Mouse (Mus musculus): ENCODE data around the gene Optn. TPM values are rescaled to one million over a fixed set of nuclear protein-coding genes. Genes with fewer than 3 reads are reported as not detected.

Optn gene
- polyA plus RNA-seq (2014; fragmentation: Illumina TruSeq; extraction: RNeasy Lipid Tissue Mini Kit (QIAGEN cat#74804); ENCODE audit: low read depth, low replicate concordance) = 80.0 TPM

GRCm38 (mm10) chr2:5063299-5064205 is at the start of gene Optn:
Gene Optn, minus strand, starts transcription at chr2:5064051.

GRCm38 (mm10) chr2:5012491-5013324 is 51.1 kb downstream of the Optn start, which contains the start of gene Mcm10:
Gene Mcm10, minus strand, starts transcription at chr2:5012791.

GRCm38 (mm10) chr2:4975807-4976206 is 88.0 kb downstream of the Optn start, which contains the start of gene Ucma:
Gene Ucma, plus strand, starts transcription at chr2:4976122.

Other genes starting within 250 kb of the Optn start
- 10.1 TPM for gene Sephs1, start 182.5 kb downstream of the Optn start, polyA plus RNA-seq (2014; fragmentation: Illumina TruSeq; extraction: RNeasy Lipid Tissue Mini Kit (QIAGEN cat#74804); ENCODE audit: low read depth, low replicate concordance)
- gene Phyh, start 145.0 kb downstream of the Optn start, polyA plus RNA-seq (2014; fragmentation: Illumina TruSeq; extraction: RNeasy Lipid Tissue Mini Kit (QIAGEN cat#74804); ENCODE audit: low read depth, low replicate concordance) = 1,007 TPM
- gene Ucma, start 87.9 kb downstream of the Optn start, polyA plus RNA-seq (2014; fragmentation: Illumina TruSeq; extraction: RNeasy Lipid Tissue Mini Kit (QIAGEN cat#74804); ENCODE audit: low read depth, low replicate concordance) = not detected
- gene Mcm10, start 51.3 kb downstream of the Optn start, polyA plus RNA-seq (2014; fragmentation: Illumina TruSeq; extraction: RNeasy Lipid Tissue Mini Kit (QIAGEN cat#74804); ENCODE audit: low read depth, low replicate concordance) = 0.16 TPM
- 3.8 TPM for gene Ccdc3, start 73.7 kb upstream of the Optn start, polyA plus RNA-seq (2014; fragmentation: Illumina TruSeq; extraction: RNeasy Lipid Tissue Mini Kit (QIAGEN cat#74804); ENCODE audit: low read depth, low replicate concordance)